Mouse (Mus musculus) midbrain, embryonic 14.5 days (tissue): ENCODE data around the gene Kat2b. TPM values are rescaled to one million over a fixed set of nuclear protein-coding genes. Genes with fewer than 3 reads are reported as not detected.
"Not testable (repeated sequence)": the region's sequence is repeated elsewhere in the genome, so short reads cannot be mapped to it uniquely, and the experiment has no call there.

Source experiments
- ATAC-seq: fragments of 200-750 bp; cut with Nextera tagmentation; 2 replicates; pipeline ENCODE4 v1.8.0; 2017; ENCODE audit warnings: moderate number of reproducible peaks, moderate library complexity; ENCODE audit not compliant: low FRiP score, low TSS enrichment
- DNase-seq: peaks from one replicate; pipeline ENCODE4 v3.0.0-alpha.2; 2015
- H3K27ac ChIP-seq: fragments of 300-500 bp; sonication (generic); replicated peaks from 2 replicates; pipeline ENCODE4 v1.5.1; 2014; ENCODE audit warnings: mild to moderate bottlenecking, low read depth, low read length, moderate library complexity
- H3K27me3 ChIP-seq: fragments of 300-500 bp; sonication (generic); 2 replicates; pipeline ENCODE4 v1.6.1; 2014; ENCODE audit warnings: low read length, control low read depth, mixed read lengths; ENCODE audit not compliant: control insufficient read depth, insufficient read depth
- H3K36me3 ChIP-seq: fragments of 300-500 bp; sonication (generic); 2 replicates; pipeline ENCODE4 v1.6.1; 2014; ENCODE audit warnings: low read length, control low read depth; ENCODE audit not compliant: control insufficient read depth, insufficient read depth
- H3K4me1 ChIP-seq: fragments of 300-500 bp; sonication (generic); 2 replicates; pipeline ENCODE4 v1.6.1; 2014; ENCODE audit warnings: mild to moderate bottlenecking, antibody characterized with exemption, low read length, control low read depth; ENCODE audit not compliant: control insufficient read depth, insufficient read depth
- H3K4me2 ChIP-seq: fragments of 300-500 bp; sonication (generic); 2 replicates; pipeline ENCODE4 v1.6.1; 2014; ENCODE audit warnings: mild to moderate bottlenecking, low read length, moderate library complexity
- H3K4me3 ChIP-seq: fragments of 300-500 bp; sonication (generic); replicated peaks from 2 replicates; pipeline ENCODE4 v1.5.1; 2014; ENCODE audit warnings: low read depth, low read length
- H3K9ac ChIP-seq: fragments of 300-500 bp; sonication (generic); replicated peaks from 2 replicates; pipeline ENCODE4 v1.6.1; 2014; ENCODE audit warnings: mild to moderate bottlenecking, low read length, moderate library complexity
- H3K9me3 ChIP-seq: fragments of 300-500 bp; sonication (generic); 2 replicates; pipeline ENCODE4 v1.6.1; 2016; ENCODE audit warnings: low read length, control low read depth, mixed read lengths; ENCODE audit not compliant: control insufficient read depth
- WGBS: fragments of 180-500 bp; shearing (Covaris S2); extraction: QIAGEN DNeasy Blood & Tissue Kit; methylation state at CpG from one replicate; pipeline ENCODE4 v1.1.7; 2014; 5-methylcytosine and 5-hydroxymethylcytosine counted together
- polyA plus RNA-seq: library from polyadenylated mRNA; unstranded; fragments of >200 nt; fragmentation: Nextera tagmentation; extraction: Ambion mirVana; gene quantifications from 2 replicates; pipeline ENCODE4 v1.2.1, GENCODE M21; 2014

The Kat2b gene
- 9.2 and 9.4 TPM in 2 replicates for polyA plus RNA-seq

DNA sequence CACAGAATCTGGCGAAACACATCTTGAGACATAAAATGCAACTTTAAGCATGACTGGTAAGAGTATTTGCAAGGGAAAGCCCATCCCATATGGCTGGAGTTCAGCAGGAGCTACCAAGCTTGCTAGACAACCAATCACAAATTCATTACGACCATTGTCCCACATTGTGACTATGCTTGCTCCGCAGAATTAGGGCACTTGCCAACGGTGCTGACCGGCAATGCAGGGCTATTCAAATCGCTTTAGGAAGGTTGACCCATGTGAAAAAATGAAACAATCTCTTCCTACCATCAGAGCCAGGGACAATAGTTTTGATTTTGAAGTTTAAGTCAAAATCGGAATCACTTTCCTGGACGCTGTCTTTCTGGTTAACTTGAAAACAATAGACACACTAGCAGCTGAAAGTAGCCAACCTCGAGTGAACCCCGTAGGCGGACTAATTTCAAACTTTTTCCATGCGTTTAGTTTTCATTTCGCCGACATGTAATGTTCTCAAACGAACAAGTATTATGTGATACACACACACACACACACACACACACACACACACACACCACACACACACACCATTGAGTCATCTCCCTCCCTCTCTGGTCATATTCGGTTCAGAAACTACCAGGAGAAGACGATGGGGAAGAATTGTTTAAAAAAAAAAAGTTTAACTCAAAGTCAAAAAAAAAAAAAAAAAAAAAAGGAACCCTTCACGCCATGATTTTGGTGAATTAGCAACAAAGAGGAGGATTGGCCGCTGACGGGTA, at the start of gene Kat2b:
Gene Kat2b (plus strand): TSS at position 701 of the 758 bp plus-strand sequence.
- Histone ChIP-seq H3K4me3 (peak within 1 kb of the TSS; percentile 91), H3K4me2 (peak within 1 kb of the TSS; percentile 87), H3K9me3 (no peaks in the 10 kb centered on the region), H3K27ac (peak within 1 kb of the TSS; percentile 97), H3K36me3 (no peaks in the 10 kb centered on the region), H3K27me3 (no peaks in the 10 kb centered on the region), H3K9ac (peak within 1 kb of the TSS; percentile 96), H3K4me1 (peaks cover 25% of the 10 kb centered on the region)
- WGBS, result 2% methylated on average over 20 of the region's 20 CpGs
- ATAC-seq (no peak), DNase-seq (peak; percentile 55)

DNA sequence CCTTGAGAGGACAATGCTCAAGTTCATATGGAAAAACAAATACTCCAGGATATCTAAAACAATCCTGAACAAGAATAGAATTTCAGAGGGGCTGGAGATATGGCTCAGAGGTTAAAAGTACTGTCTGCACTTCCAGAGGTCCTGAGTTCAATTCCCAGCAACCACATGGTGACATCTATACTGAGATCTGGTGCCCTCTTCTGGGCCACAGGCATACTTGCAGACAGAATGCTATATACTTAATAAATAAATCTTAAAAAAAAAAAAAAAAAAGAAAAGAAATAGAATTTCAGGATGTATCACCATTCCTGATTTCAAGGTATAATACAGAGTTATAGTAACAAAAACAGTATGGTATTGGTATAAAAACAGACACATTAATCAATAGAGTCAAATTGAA, 47.3 kb upstream of the Kat2b start:
- Histone ChIP-seq H3K27me3 (no peaks in the 10 kb centered on the region), H3K4me2 (no peak overlapping the region), H3K4me1 (no peaks in the 10 kb centered on the region), H3K4me3 (no peak overlapping the region), H3K36me3 (no peaks in the 10 kb centered on the region), H3K27ac (no peak overlapping the region), H3K9me3 (no peaks in the 10 kb centered on the region), H3K9ac (no peak overlapping the region)
- no peak for DNase-seq
- ATAC-seq, result no peak

DNA sequence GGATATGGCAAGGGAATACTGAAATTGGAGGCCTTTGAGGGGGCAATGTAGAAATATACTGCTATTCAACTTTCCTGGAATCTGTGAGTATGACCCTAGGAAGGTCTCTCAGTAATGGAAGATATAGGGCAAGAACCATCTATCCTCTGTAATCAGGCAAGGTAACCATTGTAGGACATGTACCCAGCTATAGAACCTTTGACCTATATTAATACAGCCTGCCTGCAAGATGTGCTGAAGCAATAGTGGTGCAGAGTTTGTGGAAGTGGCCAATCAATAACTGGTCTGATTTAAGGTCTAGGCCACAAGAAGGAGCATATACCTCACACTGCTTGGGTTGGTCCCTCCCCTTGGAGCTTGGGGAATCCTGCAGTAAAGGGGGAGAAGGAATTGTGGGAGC, 46.2 kb upstream of the Kat2b start:
- H3K36me3 ChIP-seq, result no peaks in the 10 kb centered on the region

DNA sequence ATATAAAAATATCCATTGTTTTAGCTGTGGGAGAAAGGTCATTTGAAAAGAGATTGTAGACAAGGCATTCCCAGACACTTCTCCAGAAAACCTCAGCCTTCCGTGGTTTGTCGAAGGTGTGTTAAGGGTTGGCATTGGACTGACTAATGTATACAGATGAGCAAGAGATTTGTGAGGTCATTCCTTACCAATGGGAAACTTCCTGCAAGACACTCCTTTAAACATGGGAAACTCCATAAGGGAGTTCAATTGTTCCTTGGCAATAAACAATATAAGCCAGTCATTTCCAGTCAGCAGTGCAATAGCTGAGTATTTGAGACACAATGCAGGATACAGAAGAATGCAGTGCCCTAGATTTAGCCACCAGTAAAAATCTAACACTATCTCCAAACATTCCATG, 38.6 kb upstream of the Kat2b start:
- DNase-seq, result no peak
- H3K27me3 ChIP-seq, result no peaks in the 10 kb centered on the region
- no peaks in the 10 kb centered on the region for H3K36me3 ChIP-seq
- no peaks in the 10 kb centered on the region for H3K4me1 ChIP-seq
- H3K9me3 ChIP-seq, result no peaks in the 10 kb centered on the region
- 92% methylated on average over 2 of the region's 2 CpGs for WGBS
- no peak overlapping the region for H3K4me2 ChIP-seq
- ATAC-seq, result no peak
- no peak overlapping the region for H3K9ac ChIP-seq
- H3K4me3 ChIP-seq, result no peak overlapping the region
- H3K27ac ChIP-seq, result no peak overlapping the region

More for the DNA sequence above, 46.2 kb upstream of the Kat2b start:
- Histone ChIP-seq H3K27ac (no peak overlapping the region), H3K4me2 (no peak overlapping the region), H3K9me3 (no peaks in the 10 kb centered on the region), H3K4me3 (no peak overlapping the region), H3K9ac (no peak overlapping the region), H3K27me3 (no peaks in the 10 kb centered on the region), H3K4me1 (no peaks in the 10 kb centered on the region)
- ATAC-seq (no peak), DNase-seq (no peak)

DNA sequence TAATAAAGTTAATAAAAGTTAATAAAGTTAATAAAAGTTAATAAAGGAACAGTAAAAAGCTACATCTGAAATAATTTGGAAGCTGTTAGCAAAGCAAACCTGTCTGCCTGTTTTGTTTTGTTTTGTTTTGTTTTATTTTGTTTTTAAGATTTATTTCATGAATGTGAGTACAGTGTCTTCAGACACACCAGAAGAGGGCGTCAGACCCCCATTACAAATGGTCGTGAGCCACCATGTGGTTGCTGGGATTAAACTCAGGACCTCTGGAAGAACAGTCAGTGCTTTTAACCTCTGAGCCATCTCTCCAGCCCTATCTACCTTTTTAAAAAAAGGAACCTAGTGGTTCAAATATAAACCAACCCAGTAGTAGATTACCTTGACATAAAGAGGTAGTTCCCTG, 35.5 kb upstream of the Kat2b start:
- ATAC-seq (no peak), DNase-seq (no peak)
- H3K9me3 ChIP-seq, result no peaks in the 10 kb centered on the region

DNA sequence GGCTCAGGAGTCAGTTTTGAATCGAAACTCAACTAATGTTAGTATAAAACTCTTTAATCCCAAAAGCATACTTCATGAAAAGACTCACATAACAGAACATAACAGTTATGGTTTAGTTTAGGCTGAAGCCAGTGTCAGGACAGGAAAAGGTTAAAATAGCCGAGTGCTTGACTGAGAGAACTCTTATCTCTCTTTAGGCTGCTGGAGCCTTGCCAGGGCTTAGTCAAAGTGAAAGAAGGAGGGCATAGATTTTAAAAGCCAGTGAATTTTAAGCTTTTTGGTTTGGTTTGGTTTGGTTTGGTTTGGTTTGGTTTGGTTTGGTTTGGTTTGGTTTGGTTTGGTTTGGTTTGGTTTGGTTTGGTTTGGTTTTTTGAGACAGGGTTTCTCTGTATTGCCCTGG, 34.2 kb upstream of the Kat2b start:
- Histone ChIP-seq H3K9ac (no peak overlapping the region), H3K27me3 (no peaks in the 10 kb centered on the region), H3K27ac (no peak overlapping the region), H3K9me3 (no peaks in the 10 kb centered on the region), H3K4me3 (no peak overlapping the region), H3K4me2 (no peak overlapping the region), H3K4me1 (no peaks in the 10 kb centered on the region), H3K36me3 (no peaks in the 10 kb centered on the region)
- WGBS, result 81% methylated on average over 2 of the region's 2 CpGs
- ATAC-seq, result no peak
- no peak for DNase-seq

More for the DNA sequence above, 35.5 kb upstream of the Kat2b start:
- H3K4me3 ChIP-seq, result no peak overlapping the region
- H3K27ac ChIP-seq, result no peak overlapping the region
- no peak overlapping the region for H3K9ac ChIP-seq
- WGBS, result 57% methylated on average over 2 of the region's 2 CpGs
- H3K4me2 ChIP-seq, result no peak overlapping the region
- H3K27me3 ChIP-seq, result no peaks in the 10 kb centered on the region
- no peaks in the 10 kb centered on the region for H3K4me1 ChIP-seq
- no peaks in the 10 kb centered on the region for H3K36me3 ChIP-seq

DNA sequence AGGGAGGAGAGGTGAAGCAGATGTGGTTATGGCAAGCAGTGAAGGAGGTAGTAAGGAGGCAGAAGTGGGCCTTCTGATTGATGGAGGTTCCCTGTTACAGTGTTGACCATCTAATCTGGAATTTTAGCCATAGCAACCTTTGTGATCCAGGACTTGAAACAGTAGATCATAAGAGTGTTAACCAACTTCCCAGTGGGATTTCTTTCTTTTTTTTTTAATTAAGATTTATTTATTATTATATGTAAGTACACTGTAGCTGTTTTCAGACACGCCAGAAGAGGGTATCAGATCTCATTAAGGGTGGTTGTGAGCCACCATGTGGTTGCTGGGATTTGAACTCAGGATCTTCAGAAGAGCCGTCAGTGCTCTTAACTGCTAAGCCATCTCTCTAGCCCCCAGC, 27.3 kb upstream of the Kat2b start, which contains the start of gene Pp2d1:
Gene Pp2d1 (minus strand): TSS at position 101 of the 400 bp plus-strand sequence.
- H3K4me2 ChIP-seq, H3K27me3 ChIP-seq, ATAC-seq, H3K9ac ChIP-seq, DNase-seq, H3K9me3 ChIP-seq, H3K27ac ChIP-seq, H3K4me3 ChIP-seq, H3K4me1 ChIP-seq, H3K36me3 ChIP-seq: not testable (repeated sequence)
- 89% methylated on average over 2 of the region's 2 CpGs for WGBS

DNA sequence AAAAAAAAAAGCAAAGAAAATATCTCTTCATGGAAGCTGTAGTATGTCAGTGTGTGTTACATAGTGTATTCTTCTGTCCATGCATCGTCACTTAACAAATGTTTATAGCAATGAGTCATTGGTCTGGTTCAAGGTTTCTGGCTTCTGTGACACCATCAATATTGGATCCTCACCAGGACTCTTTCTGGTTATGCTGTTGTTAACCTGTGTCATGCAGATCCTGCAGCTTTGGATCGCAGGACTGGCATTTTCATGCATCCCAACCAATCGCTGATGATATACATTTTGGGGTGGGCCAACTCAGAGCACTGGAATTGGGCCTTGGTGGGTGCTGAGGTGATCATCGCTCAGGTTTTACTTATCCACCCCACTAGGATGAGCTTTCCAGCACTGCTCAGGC, 24.1 kb upstream of the Kat2b start:
- Histone ChIP-seq H3K36me3 (no peaks in the 10 kb centered on the region), H3K9ac (no peak overlapping the region), H3K4me3 (no peak overlapping the region), H3K27ac (no peak overlapping the region), H3K4me1 (no peaks in the 10 kb centered on the region), H3K4me2 (no peak overlapping the region), H3K27me3 (no peaks in the 10 kb centered on the region), H3K9me3 (no peaks in the 10 kb centered on the region)
- WGBS, result 94% methylated on average over 4 of the region's 4 CpGs
- ATAC-seq (no peak), DNase-seq (no peak)

DNA sequence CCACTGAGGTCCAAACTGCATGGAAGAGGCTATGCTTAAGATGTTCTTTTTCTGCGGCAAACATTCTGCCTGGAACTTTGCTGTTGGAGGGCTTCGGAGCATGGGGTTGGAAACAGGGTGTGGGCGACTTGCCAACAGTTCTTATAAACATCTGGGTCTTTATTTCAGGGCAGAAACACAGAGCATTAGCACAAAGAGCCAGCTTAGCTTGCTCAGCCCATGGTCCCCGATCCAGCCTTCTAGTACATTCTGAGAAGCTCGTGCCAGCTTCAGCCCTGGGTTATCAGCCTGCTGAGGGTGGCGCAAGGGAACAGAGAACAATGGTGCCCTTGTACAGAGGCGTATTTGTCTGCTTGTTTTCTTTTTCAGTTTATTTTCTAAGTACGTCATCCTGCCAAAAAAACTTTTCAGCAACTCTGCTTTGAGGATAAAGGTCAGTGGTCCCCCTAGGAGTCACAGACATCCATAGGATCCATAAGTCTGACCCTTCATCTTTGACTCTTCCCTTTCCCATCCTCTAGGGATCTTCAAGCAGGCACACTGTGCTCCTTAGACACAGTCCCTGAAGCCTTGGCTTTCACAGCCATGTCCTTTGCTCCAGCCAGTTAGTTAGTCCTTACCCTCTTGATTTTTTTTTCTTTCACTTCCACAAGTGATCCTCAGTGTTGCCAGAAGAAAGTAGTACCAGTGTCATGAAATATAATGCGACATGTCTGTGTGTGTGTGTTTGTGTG, 22.9 kb upstream of the Kat2b start:
- DNase-seq, result peak; percentile 29
- Histone ChIP-seq H3K4me1 (no peaks in the 10 kb centered on the region), H3K9ac (no peak overlapping the region), H3K9me3 (no peaks in the 10 kb centered on the region), H3K27ac (no peak overlapping the region), H3K4me3 (no peak overlapping the region), H3K27me3 (no peaks in the 10 kb centered on the region), H3K36me3 (no peaks in the 10 kb centered on the region), H3K4me2 (no peak overlapping the region)
- no peak for ATAC-seq
- 73% methylated on average over 9 of the region's 9 CpGs for WGBS
